Comparison of ENCODE assay signal across 9 mouse cellular contexts in the genomic region with DNA sequence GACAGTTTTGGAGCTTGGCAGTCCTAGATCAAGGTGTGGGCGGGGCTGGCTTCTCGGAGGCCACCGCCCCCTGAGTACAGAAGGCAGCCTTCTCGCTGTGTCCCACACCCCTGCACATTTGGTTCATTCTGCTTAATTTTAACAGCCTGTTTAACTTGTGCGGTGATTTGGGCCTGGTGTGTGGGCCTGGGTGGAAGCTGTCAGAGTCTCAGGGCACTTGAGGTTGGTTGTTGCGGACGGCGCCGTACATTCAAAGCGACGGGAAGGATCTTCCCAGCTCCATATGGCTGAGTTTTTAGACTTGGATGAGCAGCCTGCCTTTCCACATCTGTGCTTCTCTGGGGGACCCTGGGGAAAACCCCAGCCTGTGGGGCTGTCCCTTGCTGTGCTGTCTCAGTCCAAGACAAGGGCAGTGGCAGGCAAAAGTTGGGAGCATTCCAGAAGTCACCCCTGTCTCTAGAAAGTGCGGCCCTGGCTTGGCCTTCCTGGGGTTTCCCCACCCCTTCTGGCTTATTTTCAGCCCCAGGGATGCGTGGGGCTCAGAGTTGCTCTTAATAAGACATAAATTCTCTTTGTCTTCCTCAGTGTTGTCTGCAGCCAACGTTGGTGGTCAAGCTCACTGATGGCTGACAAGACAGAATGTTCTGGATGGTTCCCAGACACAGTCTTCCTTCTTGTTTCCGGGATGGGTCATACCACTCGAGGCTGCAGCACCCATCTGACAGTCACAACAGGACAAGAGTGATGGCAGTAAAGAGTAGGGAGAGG. TPM values are rescaled to one million over a fixed set of nuclear protein-coding genes. Genes with fewer than 3 reads are reported as not detected.
A peak's percentile ranks its signal among the peaks of the same experiment; 100 is the strongest.
DNase-seq lines count a peak whose midpoint lies in the region; TF ChIP-seq lines count a peak whose summit lies in the region.
"Had no signal": no experiment of that assay in that cellular context is flagged by ENCODE, and none has a peak within 500 bp of the region (broad histone marks: within the 10 kb centered on the region; RNA-seq: fewer than 3 reads in every experiment).

No protein-coding gene starts in this region.

- DNase-seq in gastrocnemius, adult 2 months, result no peak
- no peak for DNase-seq in gastrocnemius, adult 18-20 months (ENCODE audit: low spot score)
- DNase-seq in right cerebral cortex, adult 2 months (ENCODE audit: low spot score in 2 of 2), result peak; percentile 57 to 67
- DNase-seq in right cerebral cortex, postnatal 25 days, result no peak
- DNase-seq in left cerebral cortex, postnatal 14 days (ENCODE audit: low spot score in 2 of 2), result peak; percentile 45 to 60
- no peak for DNase-seq in thymus, postnatal 25 days
- no peak for DNase-seq in thymus, postnatal 10 days (ENCODE audit: low spot score in 2 of 2)
- no peak for DNase-seq in ovary, adult 18-20 months (ENCODE audit: low spot score)

- no peak overlapping the region for H3K4me3 ChIP-seq in gastrocnemius, adult 2 months
- H3K4me3 ChIP-seq: megakaryocyte, embryonic 14.5 days had no signal

- peak overlapping the region; percentile 35 for H3K27ac ChIP-seq in gastrocnemius, adult 2 months

- no peak for TF ChIP-seq CTCF in gastrocnemius, adult 2 months (IDR thresholded peaks at IDR 0.05)

- intact Hi-C loops in gastrocnemius, adult 2 months (cut with DNase I), result no loop called here
- intact Hi-C loops in left cerebral cortex, postnatal 14 days (cut with DNase I), result no loop called here

RNA-seq across cellular contexts. Expression of a gene that starts 12.7 kb away (rescaled TPM):
- 10 to 100 TPM; 22.5 to 46.8 TPM for total RNA-seq in gastrocnemius, adult 2 months (2021)
- total RNA-seq in gastrocnemius, adult 18-20 months (2021), result 10 to 100 TPM; 25.2 to 45.8 TPM
- 100 to 1,000 TPM; 152 to 153 TPM for total RNA-seq in left cerebral cortex, postnatal 14 days (2021)

Comparison
In these comparisons a context has a peak if more than half of its experiments do, and no peak if none do; other contexts are left out.
1. DNase-seq: peak in right cerebral cortex, adult 2 months (2 of 2) and left cerebral cortex, postnatal 14 days (2 of 2); none in gastrocnemius, adult 2 months (single experiment), gastrocnemius, adult 18-20 months (single experiment), right cerebral cortex, postnatal 25 days (single experiment), thymus, postnatal 25 days (single experiment), thymus, postnatal 10 days (0 of 2) and ovary, adult 18-20 months (single experiment).